Mouse (Mus musculus): Measurements from ENCODE around the gene Cntnap2.

DNA sequence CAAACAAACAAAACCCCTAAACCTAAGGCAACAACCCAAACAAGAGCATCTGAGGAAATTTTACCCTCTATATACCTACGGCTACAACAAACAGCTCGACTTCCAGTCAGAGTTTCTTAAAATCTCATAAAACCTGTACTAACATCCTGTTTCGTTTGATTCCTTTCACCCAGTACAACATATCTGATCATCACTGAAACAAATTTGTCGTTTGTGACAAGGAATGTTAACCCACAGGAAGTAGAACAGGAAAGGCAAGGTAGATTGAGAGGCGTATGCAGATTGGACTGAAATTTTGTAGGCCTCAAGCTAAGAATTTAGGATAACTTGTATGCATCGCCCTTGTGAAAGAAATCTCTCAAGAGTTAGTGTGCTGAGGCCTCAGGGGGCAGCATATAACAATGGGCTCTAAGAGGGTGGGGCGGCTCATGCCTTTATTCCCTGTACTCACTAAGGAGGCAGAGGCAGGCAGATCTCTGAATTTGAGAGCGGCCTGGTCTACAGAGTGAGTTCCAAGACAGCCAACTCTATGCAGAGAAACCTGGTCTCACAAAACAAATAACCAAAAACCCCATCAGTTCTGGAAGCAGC is 2291.0 kb downstream of the Cntnap2 start:
- TF ChIP-seq CTCF (IDR thresholded peaks at IDR 0.05; ENCODE audit: low read depth, low read length) (no peak), POLR2A (IDR thresholded peaks at IDR 0.05; ENCODE audit: extremely low read depth, insufficient read depth, low read length) (no peak)

All from liver, adult 2 months (tissue).